Comparison of ENCODE assay signal across 8 mouse cellular contexts in the genomic region with DNA sequence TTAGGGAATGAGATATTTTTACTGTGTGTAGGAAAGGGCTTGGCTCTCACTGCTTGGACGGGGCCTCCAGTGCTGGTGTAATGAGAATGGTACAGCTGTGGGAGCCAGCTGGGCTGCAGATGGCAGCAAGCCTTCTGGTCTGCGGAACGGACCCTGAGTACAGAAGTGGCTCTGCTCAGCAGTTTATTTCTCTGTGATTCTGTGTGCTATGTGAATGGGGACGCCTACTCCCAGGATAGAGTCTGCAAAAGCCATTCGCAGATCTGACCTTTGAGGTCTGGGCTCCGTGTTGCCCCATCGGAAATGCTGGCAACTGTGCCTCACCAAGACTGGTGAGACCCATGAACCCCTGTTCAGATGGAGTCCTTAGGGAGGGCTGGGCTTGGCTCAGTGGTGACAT. TPM values are rescaled to one million over a fixed set of nuclear protein-coding genes. Genes with fewer than 3 reads are reported as not detected.
A peak's percentile ranks its signal among the peaks of the same experiment; 100 is the strongest.
DNase-seq lines count a peak whose midpoint lies in the region; ATAC-seq and TF ChIP-seq lines count a peak whose summit lies in the region.

No protein-coding gene starts in this region.

- WGBS in heart, embryonic 10.5 days: 46% methylated on average over 7 of the region's 7 CpGs
- WGBS in hindbrain, embryonic 13.5 days: 37% methylated on average over 7 of the region's 7 CpGs
- WGBS in stomach, postnatal 0 days: 45% methylated on average over 7 of the region's 7 CpGs

- 0 out of 2 replicates have a peak overlapping the region, but pooled peaks have one; percentile 36 for H3K27ac ChIP-seq in heart, embryonic 10.5 days
- no peak overlapping the region for H3K27ac ChIP-seq in hindbrain, embryonic 13.5 days
- H3K27ac ChIP-seq in stomach, postnatal 0 days (replicated peaks): no peak overlapping the region

- no peak for TF ChIP-seq EP300 in stomach, postnatal 0 days (optimal IDR thresholded peaks at IDR 0.05)

- H3K4me3 ChIP-seq in heart, embryonic 10.5 days: peak overlapping the region; percentile 73
- peak overlapping the region; percentile 60 for H3K4me3 ChIP-seq in hindbrain, embryonic 13.5 days
- H3K4me3 ChIP-seq in stomach, postnatal 0 days (ENCODE audit: low read depth, low read length): no peak overlapping the region

- no peaks in the 10 kb centered on the region; the same call in 1 of the 2 replicates for H3K27me3 ChIP-seq in heart, embryonic 10.5 days (ENCODE audit: insufficient read depth, poor library complexity, severe bottlenecking)
- peaks cover 45% of the 10 kb centered on the region for H3K27me3 ChIP-seq in hindbrain, embryonic 13.5 days
- H3K27me3 ChIP-seq in stomach, postnatal 0 days (ENCODE audit: control insufficient read depth, insufficient read depth, low read length): no peaks in the 10 kb centered on the region

- H3K4me1 ChIP-seq in heart, embryonic 10.5 days: peaks cover 37% of the 10 kb centered on the region
- peaks cover 30% of the 10 kb centered on the region for H3K4me1 ChIP-seq in hindbrain, embryonic 13.5 days (replicated peaks)
- H3K4me1 ChIP-seq in stomach, postnatal 0 days (replicated peaks; ENCODE audit: control insufficient read depth, insufficient read depth): no peaks in the 10 kb centered on the region

- no peak; the same call in 1 of the 2 replicates for TF ChIP-seq CTCF in stomach, postnatal 0 days (IDR thresholded peaks at IDR 0.05; ENCODE audit: low read depth)

- DNase-seq in heart, embryonic 10.5 days (ENCODE audit: low spot score): no peak
- no peak for DNase-seq in heart, adult 11 months
- DNase-seq in brain, embryonic 18.5 days (ENCODE audit: low read depth, low spot score): peak; percentile 16
- peak; percentile 58 for DNase-seq in mesoderm, embryonic 11.5 days (ENCODE audit: low read depth, low spot score)
- DNase-seq in stomach, postnatal 0 days (ENCODE audit: low spot score): no peak
- DNase-seq in urinary bladder, postnatal 4 days (ENCODE audit: low spot score in 2 of 2): no peak
- no peak for DNase-seq in urinary bladder, postnatal 14 days (ENCODE audit: low spot score)

- H3K36me3 ChIP-seq in heart, embryonic 10.5 days: peaks cover 12% of the 10 kb centered on the region
- no peaks in the 10 kb centered on the region for H3K36me3 ChIP-seq in hindbrain, embryonic 13.5 days
- no peaks in the 10 kb centered on the region for H3K36me3 ChIP-seq in stomach, postnatal 0 days (ENCODE audit: control insufficient read depth, insufficient read depth, low read length)

- ATAC-seq in hindbrain, embryonic 13.5 days (ENCODE audit: low FRiP score): peak; percentile 35; the same call in 1 of the 2 replicates
- ATAC-seq in stomach, postnatal 0 days (ENCODE audit: low FRiP score, low TSS enrichment): no peak

- no peaks in the 10 kb centered on the region for H3K9me3 ChIP-seq in heart, embryonic 10.5 days
- no peaks in the 10 kb centered on the region for H3K9me3 ChIP-seq in hindbrain, embryonic 13.5 days
- no peaks in the 10 kb centered on the region for H3K9me3 ChIP-seq in stomach, postnatal 0 days (ENCODE audit: control insufficient read depth, low read length)

- peak overlapping the region; percentile 78 for H3K4me2 ChIP-seq in hindbrain, embryonic 13.5 days
- peak overlapping the region; percentile 85; the same call in 1 of the 2 replicates for H3K4me2 ChIP-seq in stomach, postnatal 0 days (replicated peaks; ENCODE audit: low read depth)

- no peak overlapping the region for H3K9ac ChIP-seq in hindbrain, embryonic 13.5 days
- no peak overlapping the region for H3K9ac ChIP-seq in stomach, postnatal 0 days (ENCODE audit: low read length)

RNA-seq across cellular contexts. Expression of gene Shisa2, which starts 2.7 kb away (rescaled TPM):
- 9.4 and 23.6 TPM in 2 replicates for polyA plus RNA-seq in heart, embryonic 10.5 days (2016; fragmentation: Nextera tagmentation; extraction: Ambion mirVana)
- polyA plus RNA-seq in hindbrain, embryonic 13.5 days (2015; fragmentation: Nextera tagmentation; extraction: Ambion mirVana): 4.0 and 4.3 TPM in 2 replicates
- polyA plus RNA-seq in stomach, postnatal 0 days (2015; fragmentation: Nextera tagmentation; extraction: Ambion mirVana): 4.4 and 4.8 TPM in 2 replicates

RNA-seq across cellular contexts. Expression of gene Cdadc1, which starts 30.1 kb away (rescaled TPM):
- polyA plus RNA-seq in heart, embryonic 10.5 days (2016; fragmentation: Nextera tagmentation; extraction: Ambion mirVana): 25.7 and 28.0 TPM in 2 replicates
- polyA plus RNA-seq in hindbrain, embryonic 13.5 days (2015; fragmentation: Nextera tagmentation; extraction: Ambion mirVana): 36.3 and 37.8 TPM in 2 replicates
- polyA plus RNA-seq in stomach, postnatal 0 days (2015; fragmentation: Nextera tagmentation; extraction: Ambion mirVana): 24.2 and 25.1 TPM in 2 replicates

Comparison
In these comparisons a context has a peak if more than half of its experiments do, and no peak if none do; other contexts are left out.
1. DNase-seq: peak in brain, embryonic 18.5 days (single experiment) and mesoderm, embryonic 11.5 days (single experiment); none in heart, embryonic 10.5 days (single experiment), heart, adult 11 months (single experiment), stomach, postnatal 0 days (single experiment), urinary bladder, postnatal 4 days (0 of 2) and urinary bladder, postnatal 14 days (single experiment).